Mouse (Mus musculus): ENCODE data around the gene Tubb4b. TPM values are rescaled to one million over a fixed set of nuclear protein-coding genes. Genes with fewer than 3 reads are reported as not detected.

The Tubb4b gene
- polyA plus RNA-seq, 2 experiments, result 561 to 676 TPM

GRCm38 (mm10) chr2:25246183-25247072, 21.9 kb upstream of the Tubb4b start, which contains the start of gene AL732309.1:
AL732309.1 (minus strand) TSS chr2:25246863.
- DNase-seq (ENCODE audit: low read depth in 3 of 3, low spot score in 3 of 3) (no peak), ATAC-seq (ENCODE audit: insufficient read depth) (no peak)
- Histone ChIP-seq H3K27me3 (ENCODE audit: control insufficient read depth, insufficient read depth, low read length) (peaks cover 17% of the 10 kb centered on the region), H3K36me3 (replicated peaks; ENCODE audit: control insufficient read depth, insufficient read depth, low read depth) (peaks cover 4% of the 10 kb centered on the region; the same call in 1 of the 2 replicates), H3K9ac (replicated peaks) (no peak within 1 kb of the TSS), H3K4me2 (ENCODE audit: low read depth) (no peak within 1 kb of the TSS), H3K27ac (no peak within 1 kb of the TSS), H3K4me1 (replicated peaks; ENCODE audit: control insufficient read depth in 2 of 2, insufficient read depth in 2 of 2, low read length in 1 of 2) (peaks cover 3% of the 10 kb centered on the region in 2 experiments; a peak in 3 of 4 replicates), H3K4me3 (ENCODE audit: insufficient read depth in 1 of 2, low read depth in 2 of 2, low read length in 2 of 2) (no peak within 1 kb of the TSS), H3K9me3 (ENCODE audit: control insufficient read depth, low read length) (no peaks in the 10 kb centered on the region)
- TF ChIP-seq CTCF (IDR thresholded peaks at IDR 0.05; ENCODE audit: low read depth) (no peak), EP300 (IDR thresholded peaks at IDR 0.05; ENCODE audit: low read depth) (no peak)
- WGBS (ENCODE audit: insufficient replicate concordance), result 83% methylated on average over 10 of the region's 10 CpGs

- Histone ChIP-seq H3K27ac (no peak overlapping the region), H3K27me3 (ENCODE audit: control insufficient read depth, insufficient read depth, low read length) (peaks cover 22% of the 10 kb centered on the region), H3K9ac (replicated peaks) (no peak overlapping the region), H3K4me2 (ENCODE audit: low read depth) (no peak overlapping the region), H3K36me3 (replicated peaks; ENCODE audit: control insufficient read depth, insufficient read depth, low read depth) (no peaks in the 10 kb centered on the region; the same call in 1 of the 2 replicates), H3K9me3 (ENCODE audit: control insufficient read depth, low read length) (no peaks in the 10 kb centered on the region), H3K4me1 (replicated peaks; ENCODE audit: control insufficient read depth in 2 of 2, insufficient read depth in 2 of 2, low read length in 1 of 2) (peaks cover 4 to 12% of the 10 kb centered on the region in 2 experiments), H3K4me3 (ENCODE audit: insufficient read depth in 1 of 2, low read depth in 2 of 2, low read length in 2 of 2) (no peak overlapping the region)
- TF ChIP-seq CTCF (IDR thresholded peaks at IDR 0.05; ENCODE audit: low read depth) (no peak), EP300 (IDR thresholded peaks at IDR 0.05; ENCODE audit: low read depth) (no peak)
- DNase-seq (ENCODE audit: low read depth in 3 of 3, low spot score in 3 of 3) (no peak), ATAC-seq (ENCODE audit: insufficient read depth) (no peak)
- WGBS (ENCODE audit: insufficient replicate concordance), result 79% methylated on average over 4 of the region's 4 CpGs
Observed at GRCm38 (mm10) chr2:25244144-25244543, 19.6 kb upstream of the Tubb4b start.

GRCm38 (mm10) chr2:25243342-25243741, 18.8 kb upstream of the Tubb4b start:
- no peak overlapping the region for H3K4me3 ChIP-seq (ENCODE audit: insufficient read depth in 1 of 2, low read depth in 2 of 2, low read length in 2 of 2)
- H3K4me2 ChIP-seq (ENCODE audit: low read depth), result no peak overlapping the region
- H3K27ac ChIP-seq, result no peak overlapping the region
- H3K9me3 ChIP-seq (ENCODE audit: control insufficient read depth, low read length), result no peaks in the 10 kb centered on the region
- no peak for ATAC-seq (ENCODE audit: insufficient read depth)
- WGBS (ENCODE audit: insufficient replicate concordance), result 67% methylated on average over 8 of the region's 8 CpGs
- H3K4me1 ChIP-seq (replicated peaks; ENCODE audit: control insufficient read depth in 2 of 2, insufficient read depth in 2 of 2, low read length in 1 of 2), result peaks cover 4 to 12% of the 10 kb centered on the region in 2 experiments
- no peaks in the 10 kb centered on the region for H3K36me3 ChIP-seq (replicated peaks; ENCODE audit: control insufficient read depth, insufficient read depth, low read depth)
- TF ChIP-seq EP300 (IDR thresholded peaks at IDR 0.05; ENCODE audit: low read depth), result no peak
- no peak for TF ChIP-seq CTCF (IDR thresholded peaks at IDR 0.05; ENCODE audit: low read depth)
- no peak overlapping the region for H3K9ac ChIP-seq (replicated peaks)
- peaks cover 22% of the 10 kb centered on the region for H3K27me3 ChIP-seq (ENCODE audit: control insufficient read depth, insufficient read depth, low read length)
- no peak for DNase-seq (ENCODE audit: low read depth in 3 of 3, low spot score in 3 of 3)

- H3K27me3 ChIP-seq (ENCODE audit: control insufficient read depth, insufficient read depth, low read length), result peaks cover 22% of the 10 kb centered on the region
- DNase-seq (ENCODE audit: low read depth in 3 of 3, low spot score in 3 of 3) (no peak), ATAC-seq (ENCODE audit: insufficient read depth) (no peak)
- no peak within 1 kb of the TSS for H3K27ac ChIP-seq
- H3K36me3 ChIP-seq (replicated peaks; ENCODE audit: control insufficient read depth, insufficient read depth, low read depth), result no peaks in the 10 kb centered on the region
- WGBS (ENCODE audit: insufficient replicate concordance), result under 1% methylated on average over 59 of the region's 59 CpGs
- peak within 1 kb of the TSS; percentile 49 to 57 for H3K4me3 ChIP-seq (ENCODE audit: insufficient read depth in 1 of 2, low read depth in 2 of 2, low read length in 2 of 2)
- H3K4me1 ChIP-seq (replicated peaks; ENCODE audit: control insufficient read depth in 2 of 2, insufficient read depth in 2 of 2, low read length in 1 of 2), result peaks cover 4 to 12% of the 10 kb centered on the region in 2 experiments
- no peak for TF ChIP-seq EP300 (IDR thresholded peaks at IDR 0.05; ENCODE audit: low read depth)
- TF ChIP-seq CTCF (IDR thresholded peaks at IDR 0.05; ENCODE audit: low read depth), result no peak
- no peak within 1 kb of the TSS; the same call in 1 of the 2 replicates for H3K9ac ChIP-seq (replicated peaks)
- peak within 1 kb of the TSS; percentile 75 for H3K4me2 ChIP-seq (ENCODE audit: low read depth)
- no peaks in the 10 kb centered on the region for H3K9me3 ChIP-seq (ENCODE audit: control insufficient read depth, low read length)
Observed at GRCm38 (mm10) chr2:25242101-25242506, 17.6 kb upstream of the Tubb4b start, which contains the start of the genes Rnf208 and Cysrt1. Rnf208 (plus strand) TSS chr2:25242255. Cysrt1 (minus strand) TSS chr2:25242452.

GRCm38 (mm10) chr2:25241438-25241775, 16.9 kb upstream of the Tubb4b start:
- DNase-seq (ENCODE audit: low read depth in 3 of 3, low spot score in 3 of 3) (no peak), ATAC-seq (ENCODE audit: insufficient read depth) (peak; percentile 27; the same call in 1 of the 2 replicates)
- Histone ChIP-seq H3K27me3 (ENCODE audit: control insufficient read depth, insufficient read depth, low read length) (peaks cover 22% of the 10 kb centered on the region), H3K4me3 (ENCODE audit: insufficient read depth in 1 of 2, low read depth in 2 of 2, low read length in 2 of 2) (peak overlapping the region; percentile 46 to 57; a peak in 3 of 4 replicates), H3K36me3 (replicated peaks; ENCODE audit: control insufficient read depth, insufficient read depth, low read depth) (no peaks in the 10 kb centered on the region), H3K4me1 (replicated peaks; ENCODE audit: control insufficient read depth in 2 of 2, insufficient read depth in 2 of 2, low read length in 1 of 2) (peaks cover 4 to 17% of the 10 kb centered on the region in 2 experiments), H3K4me2 (ENCODE audit: low read depth) (peak overlapping the region; percentile 75), H3K9me3 (ENCODE audit: control insufficient read depth, low read length) (no peaks in the 10 kb centered on the region), H3K9ac (replicated peaks) (no peak overlapping the region), H3K27ac (no peak overlapping the region)
- WGBS (ENCODE audit: insufficient replicate concordance), result 13% methylated on average over 6 of the region's 6 CpGs
- no peak for TF ChIP-seq CTCF (IDR thresholded peaks at IDR 0.05; ENCODE audit: low read depth)
- no peak for TF ChIP-seq EP300 (IDR thresholded peaks at IDR 0.05; ENCODE audit: low read depth)
